Mouse (Mus musculus) lung, postnatal 0 days (tissue): Measurements from ENCODE around the gene Sez6l.

Experiments used
- CTCF ChIP-seq: IDR thresholded peaks from 2 replicates; pipeline ENCODE4 v1.5.1; 2016; ENCODE audit warnings: antibody characterized with exemption, mild to moderate bottlenecking
- EP300 ChIP-seq: IDR thresholded peaks from 2 replicates; pipeline ENCODE4 v1.6.1; 2016; ENCODE audit warnings: antibody characterized with exemption, mild to moderate bottlenecking, control low read depth

DNA sequence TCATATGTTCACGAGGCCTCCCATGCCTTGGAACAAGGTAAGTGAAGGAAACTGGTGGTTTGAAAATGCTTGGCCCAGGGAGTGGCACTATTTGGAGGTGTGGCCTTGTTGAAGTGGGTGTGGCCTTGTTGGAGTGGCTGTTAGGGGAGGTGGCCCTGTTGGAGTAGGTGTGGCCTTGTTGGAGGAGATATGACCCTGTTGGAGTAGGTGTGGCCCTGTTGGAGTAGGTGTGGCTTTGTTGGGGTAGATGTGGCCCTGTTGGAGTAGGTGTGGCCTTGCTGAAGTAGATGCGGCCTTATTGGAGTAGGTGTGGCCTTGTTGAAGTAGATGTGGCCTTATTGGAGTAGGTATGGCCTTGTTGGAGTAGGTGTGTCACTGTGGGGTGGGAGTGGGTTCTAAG is 191.0 kb downstream of the Sez6l start:
- TF ChIP-seq CTCF = no peak
- no peak for TF ChIP-seq EP300
